Mouse (Mus musculus) liver, adult 2 months (tissue): ENCODE measurements around the gene Znrf1. TPM values are rescaled to one million over a fixed set of nuclear protein-coding genes. Genes with fewer than 3 reads are reported as not detected.
A peak's percentile ranks its signal among the peaks of the same experiment; 100 is the strongest.

Experiments
- DNase-seq: peaks from one replicate; pipeline ENCODE4 v3.0.0-alpha.2; 2011; ENCODE audit warnings: low read depth, low spot score; ENCODE audit errors: extremely low read depth
- H3K27ac ChIP-seq: fragments of 200-500 bp; replicated peaks from 2 replicates; pipeline ENCODE4 v1.5.1; 2012; ENCODE audit warnings: low read depth, mild to moderate bottlenecking, control low read depth, inconsistent platforms, low read length; ENCODE audit not compliant: insufficient read depth
- H3K27me3 ChIP-seq: fragments of 200-500 bp; 2 replicates; pipeline ENCODE4 v1.6.1; 2012; ENCODE audit warnings: mild to moderate bottlenecking, moderate library complexity, low read length, inconsistent platforms; ENCODE audit not compliant: control insufficient read depth, insufficient read depth
- H3K36me3 ChIP-seq: fragments of 200-500 bp; 2 replicates; pipeline ENCODE4 v1.6.1; 2012; ENCODE audit warnings: low read length, inconsistent platforms; ENCODE audit not compliant: control insufficient read depth, insufficient read depth
- H3K4me1 ChIP-seq: fragments of 200-500 bp; 2 replicates; pipeline ENCODE4 v1.6.1; 2011; ENCODE audit warnings: low read length; ENCODE audit not compliant: control insufficient read depth, insufficient read depth
- H3K4me3 ChIP-seq: fragments of 200-500 bp; 2 replicates; pipeline ENCODE4 v1.5.1; 2011; ENCODE audit warnings: low read depth, mild to moderate bottlenecking, control low read depth, low read length, moderate library complexity; ENCODE audit not compliant: insufficient read depth
- H3K79me2 ChIP-seq: fragments of 200-500 bp; 2 replicates; pipeline ENCODE4 v1.6.1; 2012; ENCODE audit warnings: inconsistent platforms, mild to moderate bottlenecking, low read length, moderate library complexity; ENCODE audit not compliant: control insufficient read depth, insufficient read depth
- H3K9ac ChIP-seq: fragments of 200-500 bp; 2 replicates; pipeline ENCODE4 v1.6.1; 2012; ENCODE audit warnings: low read depth, mild to moderate bottlenecking, control low read depth, inconsistent platforms, low read length
- CTCF ChIP-seq: fragments of 200-500 bp; IDR thresholded peaks from 2 replicates; pipeline ENCODE4 v1.5.1; 2011; ENCODE audit warnings: low read depth, low read length, control low read depth
- POLR2A ChIP-seq: fragments of 200-500 bp; IDR thresholded peaks from 2 replicates; pipeline ENCODE4 v1.6.1; 2011; ENCODE audit warnings: low read length, control low read depth; ENCODE audit not compliant: insufficient read depth; ENCODE audit errors: extremely low read depth
- WGBS: fragments of 180-500 bp; shearing (Covaris S2); methylation state at CpG from one replicate; pipeline ENCODE4 v1.1.7; 2018; 5-methylcytosine and 5-hydroxymethylcytosine counted together
- polyA plus RNA-seq: library from polyadenylated mRNA; depleted of rRNA; stranded (reverse); fragments of >200 nt; gene quantifications from 2 replicates; pipeline ENCODE4 v1.2.3, GENCODE M21; 2012
- total RNA-seq: library from RNA; depleted of rRNA; stranded (reverse); fragments of >200 nt; gene quantifications from 2 replicates; pipeline ENCODE4 v1.2.3, GENCODE M21; 2014

Znrf1 gene
- total and polyA plus RNA-seq, 2 experiments = 13.8 to 44.3 TPM

DNA sequence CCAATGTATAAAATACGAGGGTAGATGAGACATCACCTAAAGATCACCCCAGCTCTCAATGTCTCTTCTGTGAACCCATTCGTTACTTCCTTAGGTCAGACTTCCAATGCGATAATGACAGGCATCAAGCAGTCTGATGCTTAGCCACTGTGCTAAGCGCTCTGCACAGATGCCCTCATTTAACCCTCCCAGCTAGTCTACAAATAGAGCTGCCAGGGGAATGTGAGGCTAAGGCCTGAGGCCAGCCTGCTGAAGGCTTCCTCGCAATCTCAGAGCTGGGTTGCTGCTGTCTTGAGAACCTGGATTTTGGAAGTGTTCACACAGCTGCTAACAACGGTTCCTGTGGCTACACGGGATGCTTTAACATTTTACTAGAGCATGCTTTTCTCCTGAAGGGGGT is 23.0 kb upstream of the Znrf1 start:
- Histone ChIP-seq H3K36me3 (no peaks in the 10 kb centered on the region), H3K79me2 (peaks cover 19% of the 10 kb centered on the region; the same call in 1 of the 2 replicates), H3K27ac (no peak overlapping the region), H3K4me1 (peaks cover 4% of the 10 kb centered on the region; the same call in 1 of the 2 replicates), H3K27me3 (no peaks in the 10 kb centered on the region), H3K4me3 (no peak overlapping the region), H3K9ac (no peak overlapping the region)
- 75% methylated on average over 7 of the region's 7 CpGs for WGBS
- no peak for DNase-seq
- TF ChIP-seq POLR2A = no peak
- TF ChIP-seq CTCF = no peak

DNA sequence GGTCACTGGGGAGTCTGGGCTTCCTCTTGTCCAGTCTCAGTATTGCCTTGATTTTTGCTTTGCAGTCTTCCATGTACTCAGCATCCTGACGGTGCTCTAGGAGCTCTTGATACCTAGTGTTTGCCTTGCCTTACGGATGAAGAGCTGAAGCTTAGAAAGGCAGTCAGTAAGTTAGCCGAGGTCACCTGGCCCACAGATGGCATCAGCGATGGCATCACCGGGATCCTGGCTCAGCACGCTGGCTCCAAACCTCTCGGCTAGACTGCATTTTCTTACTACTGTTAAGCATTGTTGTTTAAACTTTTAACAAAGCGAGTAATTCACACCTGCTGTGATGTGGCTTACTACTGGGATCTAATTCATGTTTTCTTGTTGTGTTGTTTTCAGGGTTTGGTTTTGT is 22.5 kb upstream of the Znrf1 start:
- peaks cover 19% of the 10 kb centered on the region; the same call in 1 of the 2 replicates for H3K79me2 ChIP-seq
- no peaks in the 10 kb centered on the region for H3K36me3 ChIP-seq
- H3K27me3 ChIP-seq = no peaks in the 10 kb centered on the region
- no peak for DNase-seq
- no peak overlapping the region for H3K9ac ChIP-seq
- H3K4me1 ChIP-seq = peaks cover 4% of the 10 kb centered on the region; the same call in 1 of the 2 replicates
- TF ChIP-seq CTCF (no peak), POLR2A (no peak)
- H3K4me3 ChIP-seq = no peak overlapping the region
- no peak overlapping the region for H3K27ac ChIP-seq
- WGBS = 84% methylated on average over 8 of the region's 8 CpGs

DNA sequence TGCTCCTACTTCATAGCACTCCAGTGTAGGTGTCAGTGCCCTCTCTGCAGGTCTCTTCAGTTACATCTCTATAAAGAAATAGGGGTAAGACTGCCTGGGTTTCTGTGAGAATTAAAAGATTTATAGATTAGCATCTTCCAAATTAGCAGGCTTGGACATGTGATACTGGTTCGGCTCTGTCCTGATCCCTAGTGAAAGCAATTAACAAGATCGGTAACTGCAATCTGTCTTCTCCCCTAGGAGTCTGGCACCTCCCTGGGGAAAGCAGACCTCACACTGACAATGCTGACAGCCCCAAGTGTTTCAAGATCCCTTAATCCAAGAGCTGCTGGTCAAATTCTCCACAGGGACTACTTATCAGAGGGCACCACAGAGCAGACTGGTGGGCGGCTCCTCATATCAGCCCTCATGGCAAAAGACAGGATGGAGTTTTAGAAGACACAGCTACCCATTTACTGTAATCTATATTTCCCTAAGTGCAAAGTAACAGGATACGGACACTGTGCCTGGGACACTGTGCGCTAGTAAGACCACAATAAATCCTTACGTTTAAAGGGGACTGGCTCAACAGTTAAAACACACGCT is 19.4 kb upstream of the Znrf1 start:
- Histone ChIP-seq H3K4me3 (no peak overlapping the region), H3K27me3 (no peaks in the 10 kb centered on the region), H3K27ac (no peak overlapping the region), H3K9ac (no peak overlapping the region), H3K36me3 (no peaks in the 10 kb centered on the region), H3K79me2 (peaks cover 30% of the 10 kb centered on the region; the same call in 1 of the 2 replicates), H3K4me1 (peaks cover 5% of the 10 kb centered on the region)
- DNase-seq = no peak
- WGBS = 92% methylated on average over 7 of the region's 7 CpGs
- TF ChIP-seq CTCF = no peak
- TF ChIP-seq POLR2A = no peak

DNA sequence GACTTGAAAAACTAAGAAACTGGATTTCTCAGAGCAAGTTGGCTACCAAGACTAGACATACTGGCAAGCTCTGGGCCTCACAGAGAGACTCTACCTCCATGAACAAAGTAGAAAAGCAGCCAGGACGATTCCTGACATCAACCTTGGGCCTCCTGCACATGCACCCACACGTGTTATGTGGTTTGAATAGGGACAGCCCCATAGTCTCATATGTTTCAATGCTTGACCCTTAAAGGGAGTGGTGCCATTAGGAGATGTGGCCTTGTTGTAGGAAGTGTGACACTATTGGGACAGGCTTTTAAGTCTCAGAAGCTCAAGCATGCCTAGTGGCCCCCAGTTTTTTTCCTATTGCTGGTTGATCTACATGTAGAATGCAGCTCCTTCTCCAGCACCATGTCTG is 18.4 kb upstream of the Znrf1 start:
- 97% methylated on average over 2 of the region's 2 CpGs for WGBS
- Histone ChIP-seq H3K4me1 (peaks cover 5% of the 10 kb centered on the region), H3K9ac (no peak overlapping the region), H3K4me3 (no peak overlapping the region), H3K27ac (no peak overlapping the region), H3K36me3 (no peaks in the 10 kb centered on the region), H3K79me2 (peaks cover 28% of the 10 kb centered on the region; the same call in 1 of the 2 replicates), H3K27me3 (no peaks in the 10 kb centered on the region)
- TF ChIP-seq POLR2A = no peak
- no peak for TF ChIP-seq CTCF
- DNase-seq = no peak

DNA sequence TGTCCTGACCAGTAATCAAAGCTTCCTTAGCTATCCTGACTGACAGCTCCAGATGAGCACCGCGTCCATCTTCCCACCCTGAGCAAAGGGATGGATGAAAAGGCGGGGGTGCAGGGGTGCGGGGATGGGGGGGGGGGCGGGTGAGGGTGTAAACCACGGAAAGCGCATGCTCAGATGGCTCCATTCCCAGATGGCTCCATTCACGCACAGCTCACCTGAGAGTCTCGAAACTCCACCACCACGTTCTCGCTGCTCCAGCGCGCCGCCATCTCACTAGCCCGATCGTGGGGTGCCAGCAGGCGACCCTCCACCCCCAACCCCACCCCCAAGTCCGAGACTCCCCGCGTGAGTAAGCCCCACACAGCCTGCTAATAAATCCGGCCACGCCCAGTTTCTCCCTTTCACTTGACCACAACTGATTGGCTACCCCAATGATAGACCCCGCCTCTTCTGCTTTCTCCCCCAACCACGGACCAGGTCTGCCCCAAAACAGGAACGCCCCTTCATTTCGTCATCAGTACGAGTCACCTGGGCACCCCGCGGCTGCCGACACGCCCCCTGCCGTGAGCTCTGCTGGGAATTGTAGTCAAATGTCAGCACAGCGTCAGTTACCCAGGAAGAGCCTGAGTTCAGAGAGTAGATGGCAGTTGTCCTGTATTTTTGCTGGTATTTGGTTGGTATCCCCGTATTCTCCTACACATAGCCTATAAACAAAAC is 14.0 kb upstream of the Znrf1 start, which contains the start of gene Wdr59:
Wdr59 (minus strand) TSS at position 380 of the 717 bp plus-strand sequence.
- H3K4me1 ChIP-seq = peaks cover 5% of the 10 kb centered on the region
- H3K27ac ChIP-seq = 0 out of 2 replicates have a peak within 1 kb of the TSS, but pooled peaks have one; percentile 25
- under 1% methylated on average over 34 of the region's 34 CpGs for WGBS

More for the DNA sequence above, 14.0 kb upstream of the Znrf1 start, which contains the start of gene Wdr59:
- Histone ChIP-seq H3K79me2 (peaks cover 16% of the 10 kb centered on the region; the same call in 1 of the 2 replicates), H3K4me3 (peak within 1 kb of the TSS; percentile 91), H3K36me3 (no peaks in the 10 kb centered on the region), H3K27me3 (no peaks in the 10 kb centered on the region), H3K9ac (peak within 1 kb of the TSS; percentile 74)
- peak; percentile 95 for DNase-seq
- TF ChIP-seq CTCF (no peak), POLR2A (no peak)
